Mouse (Mus musculus) gastrocnemius, postnatal 25 days (tissue): ENCODE measurements around the gene Olfr733. TPM values are rescaled to one million over a fixed set of nuclear protein-coding genes. Genes with fewer than 3 reads are reported as not detected.

Experiments
- DNase-seq: peaks from one replicate; pipeline ENCODE4 v3.0.0; 2022
- long read RNA-seq, 2 experiments: library from polyadenylated mRNA; stranded (forward); transcript quantifications; one replicate each; pipeline ENCODE4 v2.0.0; 2021
- total RNA-seq, 2 experiments: library from RNA; stranded (reverse); gene quantifications; 1 replicate in 1 of 2; 2 replicates in 1 of 2; pipeline ENCODE4 v1.2.3; 2021

Gene Olfr733
- total RNA-seq = not detected
- long read RNA-seq, experiment 1 = 0 reads
- long read RNA-seq, experiment 2 = 0 reads

DNA sequence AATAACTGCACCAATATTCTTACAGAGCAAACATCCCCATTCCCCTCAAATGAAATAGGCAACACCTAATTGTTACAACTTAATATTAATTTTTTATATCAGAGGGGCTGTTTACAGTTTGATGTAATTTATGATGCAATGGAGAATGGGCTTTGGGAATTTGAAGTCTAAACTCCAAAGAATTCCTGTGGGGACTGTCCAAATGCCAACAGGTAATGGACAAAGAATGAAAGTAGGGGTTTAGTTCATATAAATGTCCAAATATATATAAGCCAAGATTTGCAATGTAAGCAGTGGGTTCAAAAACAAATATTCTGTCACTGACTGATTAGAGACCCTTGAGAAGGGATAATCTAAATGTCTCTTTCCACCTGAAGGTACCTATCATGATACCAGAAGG, at the start of gene Olfr733:
Gene Olfr733, minus strand, starts transcription at position 101 of the 400 bp plus-strand sequence.
- no peak for DNase-seq

DNA sequence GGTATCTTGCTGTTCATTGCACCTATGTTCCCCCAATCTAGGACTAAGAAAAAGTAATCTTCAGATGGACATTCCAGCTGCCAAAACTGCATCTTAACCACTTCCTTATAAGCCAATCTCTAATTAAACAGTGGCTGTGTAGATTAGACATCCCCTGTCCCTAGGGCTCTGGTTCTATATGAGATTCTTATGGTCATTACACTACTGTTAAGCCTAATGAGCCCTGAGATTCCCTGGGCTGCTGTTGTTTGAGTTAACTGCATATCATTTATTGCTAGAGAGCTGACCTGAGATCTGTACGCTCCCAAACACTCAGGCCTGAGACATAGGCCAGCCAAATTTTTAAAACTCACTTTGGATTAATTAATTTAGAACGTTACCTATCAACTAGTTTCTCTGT, 47.5 kb upstream of the Olfr733 start, which contains the start of gene Olfr735:
Gene Olfr735, minus strand, starts transcription at position 77 of the 400 bp plus-strand sequence.
- DNase-seq = no peak

GRCm38 (mm10) chr14:50326661-50327060, 25.3 kb upstream of the Olfr733 start, which contains the start of gene Olfr734:
Gene Olfr734 (minus strand): TSS chr14:50326761.
- no peak for DNase-seq

DNA sequence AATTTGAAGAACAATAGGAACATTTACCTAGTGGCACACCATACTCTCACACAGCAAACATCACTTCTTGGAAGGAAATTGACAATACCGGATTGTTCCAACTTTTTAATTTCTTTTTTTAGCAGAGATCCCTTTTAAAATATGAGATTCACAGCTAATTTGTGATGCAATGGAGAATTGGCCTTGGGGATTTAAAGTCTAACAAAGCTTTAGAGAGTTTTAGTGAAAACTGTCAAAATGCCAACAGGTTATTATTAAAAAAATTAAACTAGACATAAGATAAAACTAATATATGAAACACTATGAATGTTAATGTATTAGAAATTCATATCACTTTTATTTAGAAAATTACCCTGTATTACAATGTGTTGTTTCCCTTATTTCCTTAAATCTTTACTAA, 17.2 kb downstream of the Olfr733 start, which contains the start of gene Olfr732:
Gene Olfr732, minus strand, starts transcription at position 101 of the 400 bp plus-strand sequence.
- DNase-seq = no peak

Other genes starting within 250 kb of the Olfr733 start
- not detected for gene Olfr726, start 210.6 kb downstream of the Olfr733 start, total RNA-seq
- not detected for gene Olfr727, start 178.3 kb downstream of the Olfr733 start, total RNA-seq
- not detected for gene Olfr728, start 158.8 kb downstream of the Olfr733 start, total RNA-seq
- not detected for gene Olfr729, start 148.6 kb downstream of the Olfr733 start, total RNA-seq
- not detected for gene Olfr730, start 113.3 kb downstream of the Olfr733 start, total RNA-seq
- not detected for gene Olfr731, start 59.7 kb downstream of the Olfr733 start, total RNA-seq
- not detected for gene Olfr732, start 17.3 kb downstream of the Olfr733 start, total RNA-seq
- gene Olfr734, start 25.2 kb upstream of the Olfr733 start, total RNA-seq = not detected
- not detected for gene Olfr735, start 47.4 kb upstream of the Olfr733 start, total RNA-seq
- gene Tlr11, start 56.4 kb upstream of the Olfr733 start, total RNA-seq = not detected
- not detected for gene Olfr736, start 79.6 kb upstream of the Olfr733 start, total RNA-seq
- not detected for gene Olfr738, start 106.0 kb upstream of the Olfr733 start, total RNA-seq
- gene Olfr739, start 117.1 kb upstream of the Olfr733 start, total RNA-seq = not detected
- gene Olfr740, start 144.0 kb upstream of the Olfr733 start, total RNA-seq = not detected
- gene Olfr741, start 171.2 kb upstream of the Olfr733 start, total RNA-seq = not detected
- gene Olfr742, start 202.1 kb upstream of the Olfr733 start, total RNA-seq = not detected
- gene Olfr743, start 220.3 kb upstream of the Olfr733 start, total RNA-seq = not detected